ENCODE assay signal across 8 mouse cellular contexts in the genomic region with DNA sequence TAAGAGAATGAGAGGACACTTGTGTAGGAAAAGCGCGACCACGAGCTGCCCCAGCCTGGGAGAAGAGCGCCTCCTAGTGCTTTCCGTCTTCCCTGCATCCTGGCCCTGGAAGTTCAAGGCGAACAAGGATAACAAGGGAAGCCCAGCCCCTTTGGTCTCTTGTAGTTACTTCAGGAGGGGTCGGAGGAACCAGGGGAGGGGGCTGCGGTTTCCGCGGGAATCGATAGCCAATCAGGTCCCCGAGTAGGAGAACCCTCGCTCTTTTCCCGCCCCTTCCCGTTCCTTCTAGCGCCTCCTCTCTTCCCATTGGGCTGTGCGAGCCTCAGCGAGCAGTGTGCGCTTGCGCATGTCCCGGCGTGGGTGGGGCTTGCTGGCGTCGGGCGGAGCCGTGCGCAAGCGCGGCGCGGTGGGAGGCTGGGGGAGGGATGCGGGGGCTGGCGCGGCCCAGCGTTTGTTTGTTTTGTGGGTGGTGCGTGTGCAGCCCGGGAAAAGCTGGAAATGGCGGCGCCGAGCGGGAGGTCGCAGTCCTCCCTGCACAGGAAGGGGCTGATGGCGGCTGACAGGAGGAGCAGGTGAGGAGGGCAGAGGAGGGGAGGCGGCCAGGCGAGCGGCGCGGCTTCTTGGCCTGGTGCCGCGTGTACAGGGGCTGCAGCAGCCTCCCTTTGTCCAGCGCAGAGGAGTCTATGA. TPM values are rescaled to one million over a fixed set of nuclear protein-coding genes. Genes with fewer than 3 reads are reported as not detected.
A peak's percentile ranks its signal among the peaks of the same experiment; 100 is the strongest.
DNase-seq lines count a peak whose midpoint lies in the region; ATAC-seq and TF ChIP-seq lines count a peak whose summit lies in the region.

A gene (plus strand): TSS at position 360 of the 687 bp plus-strand sequence.

- ATAC-seq in frontal cortex, adult (ENCODE audit: low TSS enrichment) = peak; percentile 98
- ATAC-seq in lung, postnatal 0 days = peak; percentile 93

- H3K4me1 ChIP-seq in hindbrain, embryonic 10.5 days (replicated peaks) = peaks cover 8% of the 10 kb centered on the region
- H3K4me1 ChIP-seq in lung, postnatal 0 days (ENCODE audit: insufficient read depth, low read depth, low read length) = no peaks in the 10 kb centered on the region

- under 1% methylated on average over 51 of the region's 51 CpGs for WGBS in hindbrain, embryonic 10.5 days
- 1% methylated on average over 41 of the region's 51 CpGs for WGBS in lung, postnatal 0 days

- H3K9ac ChIP-seq in lung, postnatal 0 days (replicated peaks; ENCODE audit: low read depth) = peak within 1 kb of the TSS; percentile 74

- H3K4me2 ChIP-seq in lung, postnatal 0 days (replicated peaks; ENCODE audit: low read depth, low read length) = peak within 1 kb of the TSS; percentile 63

- H3K36me3 ChIP-seq in hindbrain, embryonic 10.5 days = peaks cover 28% of the 10 kb centered on the region
- H3K36me3 ChIP-seq in lung, postnatal 0 days (ENCODE audit: insufficient read depth, low read length) = peaks cover 14% of the 10 kb centered on the region; the same call in 1 of the 2 replicates

- peak; percentile 18 for TF ChIP-seq EP300 in lung, postnatal 0 days (IDR thresholded peaks at IDR 0.05)

- peak within 1 kb of the TSS; percentile 97 for H3K27ac ChIP-seq in hindbrain, embryonic 10.5 days
- H3K27ac ChIP-seq in lung, postnatal 0 days (ENCODE audit: low read length) = peak within 1 kb of the TSS; percentile 90

- TF ChIP-seq CTCF in lung, postnatal 0 days (IDR thresholded peaks at IDR 0.05) = peak; percentile 98

- no peaks in the 10 kb centered on the region for H3K9me3 ChIP-seq in hindbrain, embryonic 10.5 days
- no peaks in the 10 kb centered on the region for H3K9me3 ChIP-seq in lung, postnatal 0 days (ENCODE audit: low read length)

- DNase-seq in MN1 (ENCODE audit: low spot score) = peak; percentile 98
- DNase-seq in cerebellum, adult 9-10 months = peak; percentile 100
- DNase-seq in hindbrain, embryonic 10.5 days (ENCODE audit: low spot score) = peak; percentile 99
- peak; percentile 99 for DNase-seq in layer of hippocampus, adult 9-11 months
- DNase-seq in lung, postnatal 0 days (ENCODE audit: low spot score) = peak; percentile 100
- peak; percentile 96 for DNase-seq in ovary, postnatal 14 days (ENCODE audit: low spot score)
- peak; percentile 99 for DNase-seq in thymus, postnatal 14 days

- 0 out of 2 replicates have a peak, but pooled peaks cover 6% of the 10 kb centered on the region for H3K27me3 ChIP-seq in hindbrain, embryonic 10.5 days (ENCODE audit: insufficient read depth, poor library complexity, severe bottlenecking)
- no peaks in the 10 kb centered on the region for H3K27me3 ChIP-seq in lung, postnatal 0 days (replicated peaks; ENCODE audit: insufficient read depth, low read length)

- peak within 1 kb of the TSS; percentile 78 for H3K4me3 ChIP-seq in hindbrain, embryonic 10.5 days
- peak within 1 kb of the TSS; percentile 89 for H3K4me3 ChIP-seq in lung, postnatal 0 days (ENCODE audit: low read depth, low read length)

RNA-seq across cellular contexts. Expression of the gene that starts here (rescaled TPM):
- polyA plus RNA-seq in hindbrain, embryonic 10.5 days (2016; fragmentation: Nextera tagmentation; extraction: Ambion mirVana) = 67.7 and 81.2 TPM in 2 replicates
- polyA plus RNA-seq in lung, postnatal 0 days (2015; fragmentation: Nextera tagmentation; extraction: Ambion mirVana) = 29.0 and 33.1 TPM in 2 replicates

Comparison
In these comparisons a context has a peak if more than half of its experiments do, and no peak if none do; other contexts are left out.
1. Peak in every context shown above with its lines: DNase-seq, ATAC-seq, H3K4me3 ChIP-seq and H3K27ac ChIP-seq.